Mouse (Mus musculus): Measurements from ENCODE around the gene Snrpa1. TPM values are rescaled to one million over a fixed set of nuclear protein-coding genes. Genes with fewer than 3 reads are reported as not detected.

Snrpa1 gene
- 10 to 100 TPM; 19.1 to 21.1 TPM for total RNA-seq (2021)
- long read RNA-seq, experiment 1, transcript Snrpa1-206 (9 exons, 1,248 nt) = major isoform, 31 of 35 reads
- long read RNA-seq, experiment 1, partial matches to known transcripts = 1 of 35 reads
- long read RNA-seq, experiment 1, other reads (novel, unspliced or antisense) = 2 of 35 reads
- long read RNA-seq, experiment 2, transcript Snrpa1-206 (9 exons, 1,248 nt) = major isoform, 23 of 30 reads
- long read RNA-seq, experiment 2, partial matches to known transcripts = 2 of 30 reads
- long read RNA-seq, experiment 2, other reads (novel, unspliced or antisense) = 3 of 30 reads

GRCm38 (mm10) chr7:66058703-66059102 lies at the start of gene Snrpa1:
TSS of gene Snrpa1 (plus strand) at chr7:66059003.
- no peak for DNase-seq
- intact Hi-C loops (cut with DNase I) = loop anchor here (5.0 kb wide), 2 partner anchors 196 to 286 kb away; partner anchors contain the start of gene Pcsk6

DNA sequence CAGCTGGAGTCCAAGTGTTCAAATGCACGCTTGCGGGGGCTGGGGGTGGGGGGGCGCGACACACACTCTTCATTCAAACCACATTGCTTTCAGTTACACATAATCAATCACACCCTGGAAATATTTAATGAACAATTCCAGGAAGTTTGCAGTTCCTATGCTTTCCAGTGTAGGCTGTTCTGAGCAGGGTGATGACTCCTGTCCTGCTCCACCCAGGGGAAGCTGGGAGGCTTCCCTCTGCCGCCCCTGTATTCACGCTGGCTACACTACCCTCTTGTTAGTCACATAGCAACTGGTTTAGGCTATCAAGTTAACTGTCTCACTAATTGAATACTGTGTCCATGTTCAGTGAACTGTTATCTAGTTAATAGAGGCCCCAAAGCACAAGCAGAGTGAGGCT lies 48.3 kb upstream of the Snrpa1 start:
- intact Hi-C loops (cut with DNase I) = no loop called here
- DNase-seq = no peak

GRCm38 (mm10) chr7:66027747-66028146 lies 31.1 kb upstream of the Snrpa1 start:
- intact Hi-C loops (cut with DNase I) = no loop called here
- DNase-seq = peak in 1 of 2 experiments; percentile 20

GRCm38 (mm10) chr7:66028766-66029512 lies 29.9 kb upstream of the Snrpa1 start:
- intact Hi-C loops (cut with DNase I) = no loop called here
- peak in 1 of 2 experiments; percentile 13 for DNase-seq

GRCm38 (mm10) chr7:66036809-66037208 lies 22.0 kb upstream of the Snrpa1 start:
- intact Hi-C loops (cut with DNase I) = no loop called here
- DNase-seq = no peak

DNA sequence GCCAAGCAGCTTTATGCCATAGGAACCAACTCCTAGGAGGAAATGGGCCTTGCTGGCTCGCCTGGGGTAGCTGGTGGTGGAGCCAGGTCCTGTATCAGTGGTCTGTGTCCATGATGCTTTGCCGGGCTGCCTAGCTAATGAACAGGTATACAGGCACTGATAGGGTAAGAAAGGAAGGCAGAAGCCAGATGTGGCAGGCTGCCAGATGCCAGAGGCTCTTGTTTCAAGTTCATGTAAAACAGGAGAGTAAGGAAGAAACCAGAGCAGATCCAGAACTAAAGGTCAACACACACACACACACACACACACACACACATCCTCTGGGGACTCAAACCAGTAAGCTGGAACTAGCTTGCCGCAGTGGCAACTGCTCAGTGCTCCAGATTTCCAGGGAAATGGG lies 20.5 kb upstream of the Snrpa1 start:
- intact Hi-C loops (cut with DNase I) = no loop called here
- no peak for DNase-seq

DNA sequence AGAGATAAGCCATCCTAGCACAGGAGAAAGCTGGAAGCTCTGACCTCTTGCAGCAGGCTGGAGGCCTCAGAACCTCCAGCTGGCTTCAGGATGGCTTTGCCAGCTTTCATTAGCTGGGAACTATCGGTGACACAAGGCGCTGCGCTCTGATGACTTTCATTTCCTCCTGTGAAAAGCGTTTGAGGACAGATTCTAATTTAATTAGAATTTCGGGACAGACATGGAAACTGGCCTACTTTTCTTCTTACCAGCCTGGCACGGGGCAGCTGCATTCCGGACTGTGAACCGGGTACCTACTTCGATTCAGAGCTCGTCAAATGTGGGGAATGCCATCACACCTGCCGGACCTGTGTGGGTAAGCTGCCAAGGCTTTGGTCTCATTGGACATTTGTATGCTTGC lies 20.1 kb upstream of the Snrpa1 start:
- intact Hi-C loops (cut with DNase I) = no loop called here
- no peak for DNase-seq

GRCm38 (mm10) chr7:66040026-66040814 lies 18.6 kb upstream of the Snrpa1 start:
- no peak for DNase-seq
- intact Hi-C loops (cut with DNase I) = no loop called here

DNA sequence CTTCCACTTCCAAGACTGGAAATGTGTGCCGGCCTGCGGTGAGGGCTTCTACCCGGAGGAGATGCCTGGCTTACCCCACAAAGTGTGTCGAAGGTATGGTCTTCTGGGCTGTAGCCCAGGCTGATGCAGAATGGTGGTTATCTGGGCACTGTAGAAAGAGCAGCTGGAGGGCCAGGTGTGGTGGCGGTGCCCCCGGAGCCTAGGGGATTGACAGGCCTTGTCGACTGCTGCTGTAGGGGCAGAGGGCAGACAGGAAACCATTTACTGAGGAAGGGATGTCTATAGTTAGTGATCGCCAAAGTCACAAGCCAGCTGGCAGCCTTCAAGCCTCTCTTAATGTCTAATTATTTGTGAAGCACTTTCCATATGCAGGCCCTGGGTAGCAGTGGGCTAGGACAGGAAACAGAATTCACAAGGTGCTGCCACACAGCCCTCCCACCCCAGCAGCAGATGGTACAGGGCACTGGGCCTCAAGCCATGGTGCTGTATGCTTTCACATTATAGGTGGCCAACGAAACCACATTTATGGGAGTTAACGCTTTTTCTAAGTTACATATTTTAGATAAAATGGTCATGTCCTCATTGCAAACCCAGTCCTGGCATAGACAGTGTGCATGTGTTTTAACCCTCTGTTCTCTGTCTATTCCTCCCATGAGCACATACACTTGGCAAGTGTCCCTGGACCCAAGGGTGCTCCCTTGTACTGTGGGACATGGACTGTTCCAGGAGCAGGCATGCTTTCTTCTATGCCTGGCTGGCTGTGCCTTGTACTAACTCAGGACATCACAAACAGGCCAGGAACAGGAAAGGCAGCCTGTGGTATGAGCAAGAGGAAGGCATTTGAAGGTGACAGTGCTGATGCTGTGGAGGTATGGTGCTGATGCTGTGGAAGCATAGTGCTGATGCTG lies 15.0 kb upstream of the Snrpa1 start, which contains the start of gene Gm45213:
TSS of gene Gm45213 (plus strand) at position 51 of the 908 bp plus-strand sequence.
- no peak for DNase-seq
- intact Hi-C loops (cut with DNase I) = no loop called here

- intact Hi-C loops (cut with DNase I) = no loop called here
- no peak for DNase-seq
Measured at GRCm38 (mm10) chr7:66044617-66045016, 14.2 kb upstream of the Snrpa1 start.

DNA sequence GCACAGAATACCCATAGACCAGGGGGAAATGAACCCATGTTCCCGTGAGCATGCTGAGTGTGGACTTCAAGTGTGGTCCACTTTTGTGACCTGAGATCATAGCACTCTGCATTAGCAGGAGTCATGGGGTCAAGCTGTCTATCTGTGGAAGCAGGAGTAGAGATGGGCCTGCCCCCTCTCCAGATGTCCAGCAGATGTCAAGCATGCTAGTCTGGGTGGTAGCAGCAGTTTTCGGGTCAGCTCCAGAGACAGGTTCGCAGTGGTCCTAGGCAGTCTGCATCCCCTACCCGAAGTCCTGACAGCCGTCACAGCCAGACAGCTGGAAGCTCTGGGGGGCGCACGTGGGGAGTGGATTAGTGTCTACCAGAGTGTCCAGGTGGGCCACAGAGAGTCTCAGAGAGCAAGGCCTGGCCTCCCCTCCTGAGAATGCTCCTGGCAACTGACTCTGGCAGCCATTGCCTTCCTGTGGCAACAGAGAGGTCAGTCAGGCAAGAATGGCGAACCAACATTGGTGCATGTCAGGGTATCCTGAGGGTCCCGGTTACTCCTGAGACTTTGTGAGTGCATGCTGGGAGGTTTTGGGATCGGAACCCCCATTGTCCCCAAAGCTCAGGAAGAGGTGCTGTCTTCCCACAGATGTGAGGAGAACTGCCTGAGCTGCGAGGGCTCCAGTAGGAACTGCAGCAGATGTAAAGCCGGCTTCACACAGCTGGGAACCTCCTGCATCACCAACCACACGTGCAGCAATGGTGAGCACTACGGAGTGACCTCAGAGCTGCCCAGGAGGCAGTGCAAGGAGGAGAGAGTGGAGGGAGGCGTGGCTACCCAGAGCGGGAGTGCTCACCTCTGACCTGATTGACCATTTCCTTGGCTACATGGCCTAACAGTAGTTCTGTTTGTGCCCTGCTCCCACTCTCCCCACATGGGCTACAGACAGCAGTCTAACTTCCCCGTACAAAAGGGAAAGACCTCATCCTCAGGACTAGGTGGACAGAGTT lies 11.6 kb upstream of the Snrpa1 start:
- DNase-seq = no peak

GRCm38 (mm10) chr7:66047975-66048374 lies 10.8 kb upstream of the Snrpa1 start:
- no peak for DNase-seq
- intact Hi-C loops (cut with DNase I) = no loop called here

More for the DNA sequence above, 11.6 kb upstream of the Snrpa1 start:
- intact Hi-C loops (cut with DNase I) = no loop called here

DNA sequence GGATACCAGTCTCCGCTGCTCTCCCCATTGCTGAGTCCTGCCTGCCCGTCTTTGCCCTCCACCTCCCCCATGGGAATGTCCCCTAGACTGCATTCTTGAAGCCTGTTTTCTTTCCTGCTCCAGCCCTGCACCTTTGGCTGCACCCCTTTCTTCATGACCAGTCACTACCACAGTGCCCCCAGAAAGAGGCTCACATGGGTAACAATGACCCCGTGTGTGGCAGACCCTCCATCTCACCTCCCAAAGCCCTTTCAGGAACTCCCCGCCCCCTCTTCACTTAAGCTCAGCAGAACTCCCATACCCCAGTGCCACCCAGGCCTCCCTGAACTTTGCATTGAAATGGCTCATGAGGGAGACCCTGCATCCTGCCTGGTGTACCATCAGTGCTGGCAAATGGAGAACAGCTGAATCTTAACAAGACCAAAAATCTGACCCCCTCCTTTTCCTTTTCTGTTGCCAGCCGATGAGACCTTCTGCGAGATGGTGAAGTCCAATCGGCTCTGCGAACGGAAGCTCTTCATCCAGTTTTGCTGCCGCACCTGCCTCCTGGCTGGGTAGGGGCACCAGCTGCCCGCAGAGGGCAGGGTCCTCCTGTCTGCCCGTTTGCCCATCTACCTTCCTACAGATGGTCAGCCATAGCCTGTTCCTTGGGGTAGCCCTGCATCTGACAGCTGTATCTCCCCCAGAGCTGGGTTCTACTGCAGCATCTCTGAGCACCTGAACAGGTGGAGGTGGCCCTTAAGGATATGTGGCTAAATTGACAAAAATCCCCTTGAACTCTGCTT lies 10.2 kb upstream of the Snrpa1 start:
- intact Hi-C loops (cut with DNase I) = no loop called here
- no peak for DNase-seq

- intact Hi-C loops (cut with DNase I) = loop anchor here (2.0 kb wide), 1 partner anchor 349 kb away; no protein-coding TSS in a partner anchor
- no peak for DNase-seq
Measured at GRCm38 (mm10) chr7:66053946-66054483, 4.8 kb upstream of the Snrpa1 start.

GRCm38 (mm10) chr7:66055356-66055755 lies 3.4 kb upstream of the Snrpa1 start:
- DNase-seq = peak in 1 of 2 experiments; percentile 25
- intact Hi-C loops (cut with DNase I) = loop anchor here (2.0 to 5.0 kb wide), 3 partner anchors 193 to 351 kb away; partner anchors contain the start of gene Pcsk6

DNA sequence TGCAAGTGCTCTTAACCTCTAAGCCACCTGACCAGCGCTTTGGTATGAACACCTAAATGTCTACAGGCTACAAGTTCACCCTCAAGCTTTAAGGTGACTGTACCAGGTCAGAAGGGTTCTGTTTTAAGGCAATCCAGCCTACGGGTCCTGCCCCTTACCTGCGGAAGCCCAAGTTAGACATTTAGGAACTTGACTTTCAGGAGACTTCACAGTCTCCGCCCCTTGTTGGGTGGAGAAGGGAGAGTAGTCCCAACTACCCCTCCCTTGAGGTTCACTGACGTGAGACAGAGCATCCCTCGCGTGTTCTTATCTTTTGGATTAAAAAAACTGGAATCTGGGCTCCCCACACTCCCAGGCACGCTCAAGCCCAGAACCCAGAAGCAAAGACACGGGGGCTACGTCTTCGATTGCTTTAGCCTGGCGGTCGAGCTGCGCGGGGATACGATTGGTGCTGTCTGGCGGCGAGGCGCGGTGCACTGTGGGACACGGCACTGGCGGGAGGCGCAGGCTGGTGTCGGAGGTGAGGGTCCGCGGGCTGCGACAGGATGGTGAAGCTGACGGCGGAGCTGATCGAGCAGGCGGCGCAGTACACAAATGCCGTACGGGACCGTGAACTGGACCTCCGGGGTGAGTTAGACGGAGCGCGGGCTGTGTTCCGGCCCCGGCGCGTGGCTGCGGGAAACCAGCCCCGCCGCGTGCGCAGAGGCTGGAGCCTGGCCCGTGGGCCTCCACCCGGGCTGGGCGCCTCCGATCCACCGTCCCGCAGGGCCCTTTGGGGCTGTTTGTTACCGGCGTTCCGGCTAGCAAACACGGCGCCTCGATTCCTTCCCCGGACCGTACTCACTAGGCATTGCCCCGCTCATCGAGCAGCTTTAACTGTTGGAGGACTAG lies 1.5 kb downstream of the Snrpa1 start:
- peak; percentile 88 to 91 for DNase-seq
- intact Hi-C loops (cut with DNase I) = no loop called here

Data from heart, postnatal 14 days (tissue).